Mouse (Mus musculus): ENCODE results near the gene Fcmr.

The Fcmr gene
- long read RNA-seq, experiment 1, partial matches to known transcripts, result 0 of 1 reads
- long read RNA-seq, experiment 1, other reads (novel, unspliced or antisense), result 0 of 1 reads
- long read RNA-seq, experiment 2, result 0 reads

- intact Hi-C loops (cut with DNase I), result no loop called here
Measured at GRCm38 (mm10) chr1:130865541-130866221, at the start of gene Fcmr. Gene Fcmr (plus strand): TSS chr1:130865669.

GRCm38 (mm10) chr1:130819737-130820136 is 45.7 kb upstream of the Fcmr start:
- intact Hi-C loops (cut with DNase I), result no loop called here

- intact Hi-C loops (cut with DNase I), result no loop called here
Measured at GRCm38 (mm10) chr1:130820316-130821148, 44.9 kb upstream of the Fcmr start.

GRCm38 (mm10) chr1:130821149-130821471 is 44.4 kb upstream of the Fcmr start:
- intact Hi-C loops (cut with DNase I), result no loop called here

GRCm38 (mm10) chr1:130821911-130822625 is 43.4 kb upstream of the Fcmr start:
- intact Hi-C loops (cut with DNase I), result no loop called here

- intact Hi-C loops (cut with DNase I), result no loop called here
Measured at GRCm38 (mm10) chr1:130826448-130826847, 39.0 kb upstream of the Fcmr start, which contains the start of gene Pigr. Gene Pigr (plus strand): TSS chr1:130826684.

GRCm38 (mm10) chr1:130828656-130829055 is 36.8 kb upstream of the Fcmr start:
- intact Hi-C loops (cut with DNase I), result no loop called here

GRCm38 (mm10) chr1:130829906-130830830 is 35.3 kb upstream of the Fcmr start:
- intact Hi-C loops (cut with DNase I), result no loop called here

GRCm38 (mm10) chr1:130832230-130833149 is 33.0 kb upstream of the Fcmr start:
- intact Hi-C loops (cut with DNase I), result no loop called here

GRCm38 (mm10) chr1:130835161-130835936 is 30.1 kb upstream of the Fcmr start:
- intact Hi-C loops (cut with DNase I), result no loop called here

GRCm38 (mm10) chr1:130838288-130838687 is 27.2 kb upstream of the Fcmr start:
- intact Hi-C loops (cut with DNase I), result no loop called here

- intact Hi-C loops (cut with DNase I), result no loop called here
Measured at GRCm38 (mm10) chr1:130840599-130841379, 24.7 kb upstream of the Fcmr start.

- intact Hi-C loops (cut with DNase I), result no loop called here
Measured at GRCm38 (mm10) chr1:130841621-130842020, 23.8 kb upstream of the Fcmr start.

GRCm38 (mm10) chr1:130844516-130844915 is 21.0 kb upstream of the Fcmr start:
- intact Hi-C loops (cut with DNase I), result no loop called here

- intact Hi-C loops (cut with DNase I), result no loop called here
Measured at GRCm38 (mm10) chr1:130849530-130850214, 15.8 kb upstream of the Fcmr start.

- intact Hi-C loops (cut with DNase I), result no loop called here
Measured at GRCm38 (mm10) chr1:130850405-130850804, 15.1 kb upstream of the Fcmr start.

GRCm38 (mm10) chr1:130854819-130855218 is 10.7 kb upstream of the Fcmr start:
- intact Hi-C loops (cut with DNase I), result no loop called here
